Mouse (Mus musculus) heart, postnatal 0 days (tissue): ENCODE measurements around the gene Nol11. TPM values are rescaled to one million over a fixed set of nuclear protein-coding genes. Genes with fewer than 3 reads are reported as not detected.
A peak's percentile ranks its signal among the peaks of the same experiment; 100 is the strongest.

Experiments used
- ATAC-seq: fragments of 200-750 bp; cut with Nextera tagmentation; 2 replicates; pipeline ENCODE4 v1.8.0; 2017; ENCODE audit warnings: low read depth, moderate number of reproducible peaks, moderate library complexity; ENCODE audit not compliant: insufficient read depth
- DNase-seq: peaks from one replicate; pipeline ENCODE4 v3.0.0-alpha.2; 2016; ENCODE audit warnings: low spot score
- H3K27ac ChIP-seq: fragments of 300-500 bp; sonication (generic); 2 replicates; pipeline ENCODE4 v1.5.1; 2014; ENCODE audit warnings: low read depth, mild to moderate bottlenecking
- H3K27me3 ChIP-seq: fragments of 300-500 bp; sonication (generic); 2 replicates; pipeline ENCODE4 v1.6.1; 2014; ENCODE audit warnings: low read length, mixed read lengths; ENCODE audit not compliant: control insufficient read depth, insufficient read depth
- H3K36me3 ChIP-seq: fragments of 300-500 bp; sonication (generic); replicated peaks from 2 replicates; pipeline ENCODE4 v1.6.1; 2014; ENCODE audit warnings: low read length, mixed read lengths; ENCODE audit not compliant: control insufficient read depth, insufficient read depth
- H3K4me1 ChIP-seq: fragments of 300-500 bp; sonication (generic); 2 replicates; pipeline ENCODE4 v1.6.1; 2014; ENCODE audit warnings: antibody characterized with exemption; ENCODE audit not compliant: control insufficient read depth, insufficient read depth
- H3K4me2 ChIP-seq: fragments of 300-500 bp; sonication (generic); 2 replicates; pipeline ENCODE4 v1.6.1; 2014; ENCODE audit warnings: low read depth, mild to moderate bottlenecking, low read length, moderate library complexity
- H3K4me3 ChIP-seq: fragments of 300-500 bp; sonication (generic); 2 replicates; pipeline ENCODE4 v1.5.1; 2014; ENCODE audit warnings: low read depth, low read length
- H3K9ac ChIP-seq: fragments of 300-500 bp; sonication (generic); replicated peaks from 2 replicates; pipeline ENCODE4 v1.6.1; 2014; ENCODE audit warnings: low read depth, low read length, mixed read lengths
- H3K9me3 ChIP-seq: fragments of 300-500 bp; sonication (generic); replicated peaks from 2 replicates; pipeline ENCODE4 v1.6.1; 2016; ENCODE audit warnings: low read length; ENCODE audit not compliant: control insufficient read depth
- CTCF ChIP-seq: IDR thresholded peaks from 2 replicates; pipeline ENCODE4 v1.5.1; 2016; ENCODE audit warnings: antibody characterized with exemption, control low read depth, low read depth
- EP300 ChIP-seq: IDR thresholded peaks from 2 replicates; pipeline ENCODE4 v1.6.1; 2016; ENCODE audit warnings: antibody characterized with exemption, low read depth
- WGBS: fragments of 180-500 bp; shearing (Covaris S2); extraction: QIAGEN DNeasy Blood & Tissue Kit; methylation state at CpG from one replicate; pipeline ENCODE4 v1.1.7; 2014; 5-methylcytosine and 5-hydroxymethylcytosine counted together
- polyA plus RNA-seq: library from polyadenylated mRNA; unstranded; fragments of >200 nt; fragmentation: Nextera tagmentation; extraction: Ambion mirVana; gene quantifications from 2 replicates; pipeline ENCODE4 v1.2.1, GENCODE M21; 2015
- total RNA-seq: library from RNA; depleted of rRNA; stranded (reverse); fragments of >200 nt; gene quantifications from 2 replicates; pipeline ENCODE4 v1.2.3, GENCODE M21; 2014; ENCODE audit warnings: low replicate concordance; rRNA removed

Gene Nol11
- total and polyA plus RNA-seq, 2 experiments from 2014 or later, result 27.4 to 53.5 TPM

DNA sequence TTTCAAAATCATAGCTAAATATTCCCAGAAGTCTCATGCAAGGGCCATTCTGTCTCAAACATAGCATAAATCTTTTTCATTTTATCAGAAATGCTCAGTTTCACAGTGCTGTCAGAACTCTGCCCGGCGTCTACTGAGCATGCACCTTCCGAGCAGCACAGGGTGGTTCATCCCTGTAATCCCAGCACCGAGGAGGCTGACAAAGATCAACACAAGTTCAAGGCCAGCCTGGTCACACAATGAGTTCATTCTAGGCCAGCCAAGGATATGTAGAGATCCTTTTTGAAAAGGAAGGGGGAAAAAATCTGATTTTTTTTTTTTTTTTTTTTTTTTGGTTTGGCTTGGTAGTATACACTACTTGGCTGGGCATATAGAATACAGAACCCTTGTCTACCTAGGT, 64.2 kb downstream of the Nol11 start:
- H3K27ac ChIP-seq, result no peak overlapping the region; the same call in 1 of the 2 replicates
- DNase-seq (no peak), ATAC-seq (no peak)
- H3K9me3 ChIP-seq, result no peaks in the 10 kb centered on the region
- no peak overlapping the region for H3K4me3 ChIP-seq
- H3K4me2 ChIP-seq, result no peak overlapping the region
- peaks cover 34% of the 10 kb centered on the region for H3K4me1 ChIP-seq
- TF ChIP-seq CTCF, result no peak
- no peak for TF ChIP-seq EP300
- H3K9ac ChIP-seq, result no peak overlapping the region
- H3K27me3 ChIP-seq, result no peaks in the 10 kb centered on the region
- WGBS, result 75% methylated on average over 4 of the region's 4 CpGs
- H3K36me3 ChIP-seq, result no peaks in the 10 kb centered on the region

DNA sequence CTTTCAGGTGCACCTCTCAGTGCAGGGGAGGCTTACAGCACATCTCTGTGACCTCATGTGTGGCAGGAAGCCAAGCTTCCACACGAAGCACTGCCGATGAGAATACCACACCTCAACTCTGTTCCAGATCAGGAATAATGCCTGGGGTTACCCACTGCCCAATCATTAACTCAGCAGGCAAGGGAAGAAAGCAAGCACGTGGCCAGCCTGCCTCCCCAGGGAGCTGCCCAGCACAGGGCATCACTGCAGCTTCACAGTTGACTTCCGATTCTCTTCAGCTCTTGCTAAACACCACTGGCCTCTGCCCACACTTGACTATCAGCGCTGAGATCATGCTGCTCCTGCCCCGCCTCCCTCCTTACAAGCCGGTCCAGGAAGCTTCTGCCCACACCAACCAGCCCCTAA, 64.9 kb downstream of the Nol11 start:
- H3K4me3 ChIP-seq, result no peak overlapping the region
- no peak overlapping the region for H3K27ac ChIP-seq
- WGBS, result 13% methylated on average over 7 of the region's 7 CpGs
- H3K36me3 ChIP-seq, result no peaks in the 10 kb centered on the region
- TF ChIP-seq CTCF (no peak), EP300 (no peak)
- no peak overlapping the region for H3K9ac ChIP-seq
- peaks cover 27% of the 10 kb centered on the region for H3K4me1 ChIP-seq
- H3K27me3 ChIP-seq, result no peaks in the 10 kb centered on the region
- H3K9me3 ChIP-seq, result no peaks in the 10 kb centered on the region
- 0 out of 2 replicates have a peak, but pooled peaks have one; percentile 14 for ATAC-seq
- H3K4me2 ChIP-seq, result peak overlapping the region; percentile 20; the same call in 1 of the 2 replicates
- DNase-seq, result peak; percentile 10

DNA sequence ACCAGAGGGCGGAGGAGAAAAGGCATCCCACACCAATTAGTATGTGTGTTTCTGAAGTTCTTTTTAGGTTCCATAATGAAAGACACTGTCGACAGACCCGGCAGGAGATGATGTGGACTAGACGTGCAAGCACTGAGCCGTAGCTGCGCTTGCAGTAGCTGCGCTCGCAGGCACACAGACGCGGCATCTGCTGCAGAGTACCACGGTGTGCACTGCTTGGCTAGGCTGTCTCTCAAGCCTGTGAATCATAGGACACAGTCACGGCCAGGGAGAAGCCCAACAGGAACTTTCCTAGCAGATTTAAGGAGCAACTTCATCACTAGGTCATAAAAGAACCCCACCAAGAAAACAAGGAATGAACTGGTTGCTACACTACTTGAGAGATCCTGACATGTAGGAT, 71.4 kb downstream of the Nol11 start:
- no peaks in the 10 kb centered on the region for H3K27me3 ChIP-seq
- no peak overlapping the region for H3K4me2 ChIP-seq
- no peak overlapping the region for H3K27ac ChIP-seq
- H3K9ac ChIP-seq, result no peak overlapping the region
- ATAC-seq, result no peak
- H3K4me3 ChIP-seq, result no peak overlapping the region
- H3K9me3 ChIP-seq, result no peaks in the 10 kb centered on the region
- 78% methylated on average over 12 of the region's 12 CpGs for WGBS
- peaks cover 4% of the 10 kb centered on the region; the same call in 1 of the 2 replicates for H3K4me1 ChIP-seq
- no peaks in the 10 kb centered on the region for H3K36me3 ChIP-seq
- no peak for TF ChIP-seq EP300
- TF ChIP-seq CTCF, result no peak
- DNase-seq, result no peak

Other genes with a start within 250 kb of the Nol11 start
- 177 and 180 TPM in 2 replicates for gene Kpna2, start 189.8 kb downstream of the Nol11 start, total RNA-seq
- 109 and 124 TPM in 2 replicates for gene Kpna2, start 189.8 kb downstream of the Nol11 start, polyA plus RNA-seq
- gene 1810010H24Rik, start 163.7 kb downstream of the Nol11 start, total RNA-seq, result 1.7 and 4.0 TPM in 2 replicates
- gene 1810010H24Rik, start 163.7 kb downstream of the Nol11 start, polyA plus RNA-seq, result 2.6 and 3.4 TPM in 2 replicates
- gene Bptf, start 57.3 kb downstream of the Nol11 start, total RNA-seq, result 13.7 and 25.8 TPM in 2 replicates
- gene Bptf, start 57.3 kb downstream of the Nol11 start, polyA plus RNA-seq, result 11.7 and 11.8 TPM in 2 replicates